In genomic region chr8:94456071-94456470, GRCm38 (mm10) we compare ENCODE assay signal across 18 mouse cellular contexts. TPM values are rescaled to one million over a fixed set of nuclear protein-coding genes. Genes with fewer than 3 reads are reported as not detected.
"Had no signal": no experiment of that assay in that cellular context is flagged by ENCODE, and none has a peak within 500 bp of the region (broad histone marks: within the 10 kb centered on the region; RNA-seq: fewer than 3 reads in every experiment).

No protein-coding gene starts in this region.

- H3K27ac ChIP-seq: midbrain, embryonic 10.5 days; midbrain, embryonic 12.5 days; neural tube, embryonic 13.5 days; neural tube, embryonic 15.5 days; stomach, embryonic 15.5 days; stomach, postnatal 0 days had no signal

- ATAC-seq: midbrain, embryonic 16.5 days had no signal

- H3K4me3 ChIP-seq: midbrain, embryonic 10.5 days; midbrain, embryonic 12.5 days; myocyte; neural tube, embryonic 13.5 days; neural tube, embryonic 15.5 days; stomach, embryonic 15.5 days had no signal

- H3K9me3 ChIP-seq: midbrain, embryonic 10.5 days; midbrain, embryonic 12.5 days; neural tube, embryonic 13.5 days; neural tube, embryonic 15.5 days; stomach, embryonic 15.5 days had no signal

- H3K4me1 ChIP-seq: midbrain, embryonic 10.5 days; midbrain, embryonic 12.5 days; neural tube, embryonic 13.5 days; neural tube, embryonic 15.5 days; stomach, embryonic 15.5 days had no signal

- H3K36me3 ChIP-seq: midbrain, embryonic 10.5 days; midbrain, embryonic 12.5 days; neural tube, embryonic 13.5 days; neural tube, embryonic 15.5 days; stomach, embryonic 15.5 days had no signal

- DNase-seq: lung, adult 18-20 months; lung, embryonic 14.5 days; lung, postnatal 10 days; lung, postnatal 4 days; midbrain, embryonic 14.5 days; right cerebral cortex, postnatal 14 days; thymus, adult 2 months; thymus, postnatal 25 days; thymus, postnatal 4 days had no signal

- H3K9ac ChIP-seq: lung, embryonic 14.5 days; midbrain, embryonic 12.5 days; neural tube, embryonic 13.5 days; neural tube, embryonic 15.5 days; stomach, embryonic 15.5 days had no signal

- H3K4me2 ChIP-seq: lung, embryonic 14.5 days; midbrain, embryonic 12.5 days; neural tube, embryonic 13.5 days; neural tube, embryonic 15.5 days; stomach, embryonic 15.5 days had no signal

- H3K27me3 ChIP-seq: midbrain, embryonic 12.5 days; neural tube, embryonic 13.5 days; neural tube, embryonic 15.5 days; stomach, embryonic 15.5 days had no signal

RNA-seq across cellular contexts. Expression of gene Nlrc5, which starts 21.9 kb away (rescaled TPM):
- polyA plus RNA-seq: neural tube, embryonic 11.5 days had no signal
